Mouse (Mus musculus) stomach, embryonic 16.5 days (tissue): ENCODE data around the gene Tgif2. TPM values are rescaled to one million over a fixed set of nuclear protein-coding genes. Genes with fewer than 3 reads are reported as not detected.
"Not testable (repeated sequence)": the region's sequence is repeated elsewhere in the genome, so short reads cannot be mapped to it uniquely, and the experiment has no call there.

Source experiments
- ATAC-seq: fragments of 200-750 bp; cut with Nextera tagmentation; 2 replicates; pipeline ENCODE4 v1.8.0; 2017; ENCODE audit warnings: moderate number of reproducible peaks, moderate TSS enrichment; ENCODE audit not compliant: insufficient read depth, low FRiP score
- H3K27ac ChIP-seq: fragments of 300-500 bp; sonication (generic); 2 replicates; pipeline ENCODE4 v1.5.1; 2014; ENCODE audit warnings: low read length
- H3K27me3 ChIP-seq: fragments of 300-500 bp; sonication (generic); 2 replicates; pipeline ENCODE4 v1.6.1; 2014; ENCODE audit warnings: low read length, control low read depth, mixed read lengths; ENCODE audit not compliant: control insufficient read depth, insufficient read depth
- H3K36me3 ChIP-seq: fragments of 300-500 bp; sonication (generic); 2 replicates; pipeline ENCODE4 v1.6.1; 2014; ENCODE audit warnings: low read length; ENCODE audit not compliant: control insufficient read depth, insufficient read depth
- H3K4me1 ChIP-seq: fragments of 300-500 bp; sonication (generic); 2 replicates; pipeline ENCODE4 v1.6.1; 2014; ENCODE audit warnings: low read length, control low read depth, mixed read lengths; ENCODE audit not compliant: control insufficient read depth, insufficient read depth
- H3K4me2 ChIP-seq: fragments of 300-500 bp; sonication (generic); 2 replicates; pipeline ENCODE4 v1.6.1; 2014; ENCODE audit warnings: low read depth, low read length, mixed read lengths
- H3K4me3 ChIP-seq: fragments of 300-500 bp; sonication (generic); replicated peaks from 2 replicates; pipeline ENCODE4 v1.5.1; 2014; ENCODE audit warnings: mild to moderate bottlenecking, low read length
- H3K9ac ChIP-seq: fragments of 300-500 bp; sonication (generic); 2 replicates; pipeline ENCODE4 v1.6.1; 2014; ENCODE audit warnings: low read length
- H3K9me3 ChIP-seq: fragments of 300-500 bp; sonication (generic); replicated peaks from 2 replicates; pipeline ENCODE4 v1.6.1; 2016; ENCODE audit warnings: low read length, control low read depth; ENCODE audit not compliant: control insufficient read depth
- WGBS: fragments of 180-500 bp; shearing (Covaris S2); extraction: QIAGEN DNeasy Blood & Tissue Kit; methylation state at CpG from one replicate; pipeline ENCODE4 v1.1.7; 2014; 5-methylcytosine and 5-hydroxymethylcytosine counted together
- polyA plus RNA-seq: library from polyadenylated mRNA; unstranded; fragments of >200 nt; fragmentation: Nextera tagmentation; extraction: Ambion mirVana; gene quantifications from 2 replicates; pipeline ENCODE4 v1.2.1, GENCODE M21; 2015

Tgif2 gene
- polyA plus RNA-seq, 1 experiment from 2014 or later = 36.5 TPM

GRCm38 (mm10) chr2:156894496-156895265 lies 54.9 kb downstream of the Tgif2 start:
- H3K4me1 ChIP-seq = no peaks in the 10 kb centered on the region
- 66% methylated on average over 15 of the region's 15 CpGs for WGBS
- ATAC-seq = no peak
- no peaks in the 10 kb centered on the region for H3K9me3 ChIP-seq
- H3K4me2 ChIP-seq = no peak overlapping the region
- no peaks in the 10 kb centered on the region for H3K36me3 ChIP-seq
- H3K27ac ChIP-seq = no peak overlapping the region
- H3K4me3 ChIP-seq = no peak overlapping the region
- H3K9ac ChIP-seq = no peak overlapping the region
- no peaks in the 10 kb centered on the region for H3K27me3 ChIP-seq

- Histone ChIP-seq H3K9ac (no peak overlapping the region), H3K4me2 (no peak overlapping the region), H3K36me3 (no peaks in the 10 kb centered on the region), H3K9me3 (no peaks in the 10 kb centered on the region), H3K4me1 (no peaks in the 10 kb centered on the region), H3K4me3 (no peak overlapping the region), H3K27ac (no peak overlapping the region), H3K27me3 (no peaks in the 10 kb centered on the region)
- 68% methylated on average over 9 of the region's 9 CpGs for WGBS
- ATAC-seq = no peak
Measured at GRCm38 (mm10) chr2:156896384-156896914, 56.6 kb downstream of the Tgif2 start.

GRCm38 (mm10) chr2:156897034-156897433 lies 57.2 kb downstream of the Tgif2 start:
- Histone ChIP-seq H3K4me2 (no peak overlapping the region), H3K27ac (no peak overlapping the region), H3K4me3 (no peak overlapping the region), H3K9me3 (no peaks in the 10 kb centered on the region), H3K36me3 (no peaks in the 10 kb centered on the region), H3K4me1 (no peaks in the 10 kb centered on the region), H3K27me3 (no peaks in the 10 kb centered on the region), H3K9ac (no peak overlapping the region)
- ATAC-seq = no peak
- 81% methylated on average over 9 of the region's 9 CpGs for WGBS

- no peak overlapping the region for H3K4me3 ChIP-seq
- no peaks in the 10 kb centered on the region for H3K4me1 ChIP-seq
- no peak overlapping the region for H3K27ac ChIP-seq
- no peaks in the 10 kb centered on the region for H3K9me3 ChIP-seq
- no peaks in the 10 kb centered on the region for H3K36me3 ChIP-seq
- no peak for ATAC-seq
- no peak overlapping the region for H3K9ac ChIP-seq
- 64% methylated on average over 4 of the region's 4 CpGs for WGBS
- no peaks in the 10 kb centered on the region for H3K27me3 ChIP-seq
- H3K4me2 ChIP-seq = no peak overlapping the region
Measured at GRCm38 (mm10) chr2:156898374-156898773, 58.6 kb downstream of the Tgif2 start.

- Histone ChIP-seq H3K27ac (no peak overlapping the region), H3K9me3 (no peaks in the 10 kb centered on the region), H3K4me1 (no peaks in the 10 kb centered on the region), H3K4me2 (no peak overlapping the region), H3K27me3 (no peaks in the 10 kb centered on the region), H3K36me3 (no peaks in the 10 kb centered on the region), H3K4me3 (no peak overlapping the region), H3K9ac (no peak overlapping the region)
- WGBS = 62% methylated on average over 4 of the region's 4 CpGs
- ATAC-seq = no peak
Measured at GRCm38 (mm10) chr2:156899184-156899583, 59.4 kb downstream of the Tgif2 start.

GRCm38 (mm10) chr2:156901344-156901743 lies 61.5 kb downstream of the Tgif2 start:
- Histone ChIP-seq H3K27ac (no peak overlapping the region), H3K36me3 (no peaks in the 10 kb centered on the region), H3K4me1 (no peaks in the 10 kb centered on the region), H3K9ac (no peak overlapping the region), H3K27me3 (no peaks in the 10 kb centered on the region), H3K4me2 (no peak overlapping the region), H3K9me3 (no peaks in the 10 kb centered on the region), H3K4me3 (no peak overlapping the region)
- WGBS = 77% methylated on average over 2 of the region's 2 CpGs
- ATAC-seq = no peak

GRCm38 (mm10) chr2:156901883-156902282 lies 62.1 kb downstream of the Tgif2 start:
- Histone ChIP-seq H3K9me3 (no peaks in the 10 kb centered on the region), H3K4me3 (no peak overlapping the region), H3K27ac (no peak overlapping the region), H3K4me1 (no peaks in the 10 kb centered on the region), H3K36me3 (no peaks in the 10 kb centered on the region), H3K9ac (no peak overlapping the region), H3K4me2 (no peak overlapping the region), H3K27me3 (no peaks in the 10 kb centered on the region)
- WGBS = 59% methylated on average over 6 of the region's 6 CpGs
- no peak for ATAC-seq

- not testable (repeated sequence) for H3K4me2 ChIP-seq, H3K27ac ChIP-seq, H3K36me3 ChIP-seq, H3K4me1 ChIP-seq, ATAC-seq, H3K4me3 ChIP-seq, H3K27me3 ChIP-seq, H3K9ac ChIP-seq, H3K9me3 ChIP-seq
- WGBS = 67% methylated on average over 4 of the region's 4 CpGs
Measured at GRCm38 (mm10) chr2:156902411-156902810, 62.6 kb downstream of the Tgif2 start.

- H3K4me2 ChIP-seq = no peak overlapping the region
- no peak for ATAC-seq
Measured at GRCm38 (mm10) chr2:156903367-156903766, 63.6 kb downstream of the Tgif2 start.

More at GRCm38 (mm10) chr2:156903367-156903766, 63.6 kb downstream of the Tgif2 start:
- H3K4me1 ChIP-seq = no peaks in the 10 kb centered on the region
- no peaks in the 10 kb centered on the region for H3K36me3 ChIP-seq
- no peaks in the 10 kb centered on the region for H3K27me3 ChIP-seq
- H3K9me3 ChIP-seq = no peaks in the 10 kb centered on the region
- H3K9ac ChIP-seq = no peak overlapping the region
- no peak overlapping the region for H3K4me3 ChIP-seq
- H3K27ac ChIP-seq = no peak overlapping the region
- WGBS = 16% methylated on average over 2 of the region's 2 CpGs
